Mouse (Mus musculus): Measurements from ENCODE around the gene Zfp683.

Zfp683 gene

DNA sequence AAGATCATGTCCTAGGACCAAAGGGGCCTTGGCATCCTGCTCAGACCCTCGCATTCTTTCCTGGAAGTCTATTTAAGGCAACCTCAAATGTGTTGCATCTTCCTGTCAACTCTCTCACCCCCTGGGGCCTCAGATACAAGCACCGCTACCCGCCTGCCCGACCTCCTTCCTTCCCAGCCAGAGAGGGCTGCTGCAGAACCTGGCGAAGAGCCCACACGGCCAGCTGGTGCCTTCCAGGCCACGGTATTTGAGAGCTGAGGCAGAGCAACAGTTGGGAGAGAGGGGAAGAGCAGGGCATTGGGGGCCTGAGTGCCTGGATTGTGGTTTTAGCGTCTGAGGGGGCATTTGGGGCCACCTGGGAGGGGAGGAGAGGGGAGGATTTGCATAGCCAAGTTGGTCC, 1.1 kb upstream of the Zfp683 start:
- no peak for DNase-seq (ENCODE audit: low spot score)

DNA sequence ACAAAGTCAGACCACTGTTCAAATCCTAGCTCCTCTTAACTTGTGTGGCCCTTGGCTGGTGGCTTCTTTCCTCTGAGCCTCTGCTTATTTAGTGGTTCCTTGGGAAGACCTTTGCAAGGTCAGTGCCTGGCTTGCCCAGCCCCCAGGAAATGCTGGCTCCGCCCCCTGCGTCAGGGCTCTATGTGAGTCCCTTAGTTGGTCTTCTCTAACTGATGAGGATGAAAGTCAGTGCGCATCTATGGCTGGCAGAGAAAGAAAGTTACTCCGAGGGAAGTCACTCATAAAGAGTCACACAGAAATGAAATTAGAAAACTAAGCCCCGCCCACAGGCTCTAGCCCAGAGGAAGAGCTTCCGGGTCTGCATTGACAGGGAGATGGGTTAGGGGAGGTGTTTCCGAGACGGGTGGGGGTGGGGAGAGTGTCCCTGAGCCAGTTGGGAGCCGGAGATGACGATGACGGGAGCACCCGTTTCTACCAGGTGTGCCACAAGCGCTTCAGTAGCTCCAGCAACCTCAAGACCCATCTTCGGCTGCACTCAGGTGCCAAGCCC, 4.6 kb downstream of the Zfp683 start:
- no peak for DNase-seq (ENCODE audit: low spot score)

DNA sequence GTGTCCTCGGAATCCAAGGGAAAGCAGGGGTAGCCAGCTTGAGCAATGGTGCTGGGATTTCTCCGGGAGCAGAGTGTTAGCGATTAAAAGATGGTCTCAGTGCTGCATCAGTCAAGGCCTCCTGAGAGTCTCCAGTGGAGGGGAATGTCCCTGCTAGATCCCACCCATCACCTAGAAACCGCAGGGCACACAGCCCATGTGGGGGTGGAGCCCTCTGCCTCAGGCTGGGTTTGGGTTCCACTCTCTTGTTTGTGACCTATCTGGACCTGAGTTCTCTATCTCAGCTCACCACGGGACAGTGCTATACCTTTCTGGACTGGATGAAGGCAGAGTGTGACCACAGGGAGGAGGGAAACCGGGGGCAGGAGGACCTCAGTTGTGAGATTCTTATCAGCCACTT, 5.3 kb downstream of the Zfp683 start:
- DNase-seq (ENCODE audit: low spot score) = no peak

DNA sequence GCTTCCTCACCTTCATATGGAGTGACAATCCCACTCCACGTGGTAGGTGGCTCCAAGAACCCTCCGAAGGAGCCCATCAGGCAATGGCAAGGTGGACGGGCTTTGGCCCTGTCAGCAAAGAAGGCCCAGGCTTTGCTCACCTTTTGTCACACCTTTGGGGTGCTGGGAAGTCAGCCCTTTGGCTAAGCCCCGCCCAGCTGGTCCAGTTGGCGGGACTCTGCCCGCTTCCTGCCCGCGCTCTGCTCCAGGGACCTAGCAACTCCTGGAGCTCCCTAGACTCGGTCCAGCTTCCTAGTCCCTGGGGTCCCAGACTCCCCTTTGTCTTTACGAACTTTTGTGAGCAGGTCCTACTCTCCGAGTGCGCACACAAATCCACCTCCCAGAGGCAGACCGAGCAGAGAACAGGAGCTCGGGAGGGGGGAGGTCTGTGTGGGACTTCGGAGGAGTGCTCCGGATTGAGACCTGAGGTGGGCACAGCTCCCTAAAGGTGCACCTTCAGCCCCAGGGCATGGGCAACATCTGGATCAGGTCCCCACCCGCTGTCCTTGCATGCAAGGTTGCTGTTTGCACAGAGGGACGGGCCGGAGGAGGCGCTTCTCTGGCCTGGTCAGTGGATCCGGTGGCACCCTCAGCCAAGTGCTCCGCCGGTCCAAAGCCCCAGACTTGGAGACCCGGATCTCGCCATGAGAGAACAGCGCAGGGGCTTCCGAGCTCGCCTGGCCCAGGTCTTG, 6.7 kb downstream of the Zfp683 start, which contains the start of gene Crybg2:
Crybg2 (plus strand) TSS at position 681 of the 731 bp plus-strand sequence.
- no peak for DNase-seq (ENCODE audit: low spot score)

DNA sequence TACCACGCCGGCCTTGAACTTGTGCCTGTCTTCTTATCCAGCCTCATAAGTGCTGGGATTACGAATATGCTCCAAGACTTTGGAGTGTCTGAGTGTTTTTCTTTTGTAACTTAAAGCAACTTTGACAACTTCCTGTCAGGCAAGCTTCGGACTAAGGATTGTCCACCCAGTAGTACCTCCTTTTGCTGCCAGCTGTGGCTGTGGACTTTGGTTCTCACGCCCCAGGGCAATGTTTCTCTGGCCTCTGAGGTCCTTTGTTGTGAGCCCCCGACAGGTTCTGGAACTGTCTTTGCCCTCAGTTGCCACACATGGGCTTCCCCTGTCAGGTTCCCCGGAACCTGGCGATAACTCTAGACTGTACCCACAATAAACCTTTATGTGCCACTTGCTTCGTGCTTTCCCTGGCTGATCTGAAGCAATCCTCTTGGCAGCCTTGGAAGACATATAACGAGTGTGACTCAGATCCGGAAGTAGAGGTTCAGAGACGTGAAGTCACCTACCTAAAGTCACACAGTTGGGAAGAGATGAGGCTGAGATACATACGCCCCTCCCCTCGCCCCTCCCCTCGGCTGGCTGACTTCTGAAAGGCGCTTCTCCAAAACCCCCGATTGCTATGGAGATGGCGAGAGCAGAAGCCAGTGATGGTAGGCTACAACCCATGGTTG, 7.7 kb downstream of the Zfp683 start:
- DNase-seq (ENCODE audit: low spot score) = no peak

DNA sequence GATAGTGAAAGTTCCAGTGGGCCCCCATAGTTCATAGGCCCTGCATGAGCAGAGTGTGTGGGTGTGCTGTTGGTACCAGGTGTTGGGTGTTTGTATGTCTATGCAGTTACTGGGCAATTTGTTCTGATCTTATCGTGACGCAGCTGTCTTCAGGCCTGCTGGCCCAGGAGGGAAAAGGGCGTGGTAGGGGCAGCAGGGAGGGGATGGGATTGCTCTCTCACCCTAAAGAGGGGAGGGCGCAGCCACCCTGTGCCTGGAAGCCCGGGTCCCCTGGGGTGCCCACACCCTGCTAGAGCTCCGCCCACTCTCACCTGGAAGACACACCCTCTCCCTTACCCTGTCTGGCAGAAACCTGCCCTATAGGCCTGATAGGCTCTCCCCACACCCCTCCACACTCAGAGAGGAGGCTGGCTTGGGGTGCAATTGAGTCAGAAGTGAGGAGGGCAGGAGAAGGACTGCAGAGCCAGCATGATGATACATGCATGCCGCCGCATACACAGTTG, 8.4 kb downstream of the Zfp683 start:
- no peak for DNase-seq (ENCODE audit: low spot score)

DNA sequence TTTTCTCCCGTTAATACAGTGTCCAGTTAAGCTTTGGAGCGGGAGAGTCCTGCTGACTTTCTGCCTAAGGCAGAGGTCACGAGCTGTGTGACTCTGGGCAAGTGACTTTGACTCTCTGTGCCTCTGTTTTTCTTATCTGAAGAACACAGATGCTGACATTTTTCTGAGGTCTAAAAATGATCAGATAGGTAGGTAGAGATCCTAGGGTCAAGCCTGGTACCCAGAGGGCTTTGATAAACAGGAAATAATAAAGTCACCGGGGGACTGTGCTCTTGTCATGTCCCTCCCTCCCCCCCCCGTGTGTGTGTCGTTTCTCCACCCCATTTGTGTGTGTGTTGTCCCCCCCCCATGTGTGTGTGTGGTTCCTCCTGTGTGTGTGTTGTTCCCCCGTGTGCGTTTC, 8.9 kb downstream of the Zfp683 start:
- no peak for DNase-seq (ENCODE audit: low spot score)

DNA sequence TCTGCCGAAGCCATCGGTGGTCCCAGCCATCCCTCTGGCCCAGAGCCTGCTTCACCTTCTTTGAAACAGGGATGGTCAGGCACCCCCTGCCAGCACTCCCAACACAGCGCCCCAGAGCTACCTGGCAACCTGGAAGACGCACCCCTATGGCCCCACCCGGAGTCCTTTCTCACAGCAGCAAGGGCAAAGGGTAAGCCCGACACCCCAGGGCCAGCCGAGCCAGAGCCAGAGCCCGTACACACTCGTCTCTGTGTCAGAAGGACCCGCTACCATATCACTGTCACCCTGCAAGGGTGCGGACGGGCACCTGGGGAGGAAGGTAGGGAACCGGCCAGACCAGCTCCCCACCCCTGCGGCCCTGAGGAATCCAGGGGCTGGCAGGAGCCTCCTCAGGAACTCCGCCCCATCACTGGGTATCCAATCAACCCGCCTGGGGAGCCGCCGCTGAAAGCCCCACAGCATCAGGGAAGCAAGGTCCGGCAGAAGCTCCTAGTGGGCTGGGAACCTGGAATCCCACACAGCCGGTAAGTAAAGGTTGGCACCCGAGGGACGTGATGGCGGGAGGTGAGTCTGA, 11.9 kb downstream of the Zfp683 start:
- no peak for DNase-seq (ENCODE audit: low spot score)

DNA sequence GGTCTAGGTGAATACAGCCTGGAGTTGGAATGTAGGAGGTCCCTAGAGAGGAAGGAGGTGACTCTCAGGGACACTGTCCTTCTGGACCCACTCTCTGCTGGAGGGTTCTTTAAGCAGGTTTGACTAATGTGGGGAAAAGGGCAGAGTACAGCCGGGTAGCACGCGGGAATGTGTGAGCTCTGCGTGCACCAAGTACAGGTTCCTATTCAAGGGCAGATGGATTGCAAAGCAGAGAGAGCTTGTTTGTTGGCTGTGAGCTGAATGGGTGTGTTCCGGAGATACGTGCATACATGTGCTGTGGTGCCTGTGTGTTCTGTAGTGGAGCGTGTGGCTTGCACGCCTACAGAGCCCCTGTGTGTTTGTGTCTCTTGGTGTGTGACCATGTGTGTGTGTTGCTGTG, 13.7 kb downstream of the Zfp683 start:
- DNase-seq (ENCODE audit: low spot score) = no peak

DNA sequence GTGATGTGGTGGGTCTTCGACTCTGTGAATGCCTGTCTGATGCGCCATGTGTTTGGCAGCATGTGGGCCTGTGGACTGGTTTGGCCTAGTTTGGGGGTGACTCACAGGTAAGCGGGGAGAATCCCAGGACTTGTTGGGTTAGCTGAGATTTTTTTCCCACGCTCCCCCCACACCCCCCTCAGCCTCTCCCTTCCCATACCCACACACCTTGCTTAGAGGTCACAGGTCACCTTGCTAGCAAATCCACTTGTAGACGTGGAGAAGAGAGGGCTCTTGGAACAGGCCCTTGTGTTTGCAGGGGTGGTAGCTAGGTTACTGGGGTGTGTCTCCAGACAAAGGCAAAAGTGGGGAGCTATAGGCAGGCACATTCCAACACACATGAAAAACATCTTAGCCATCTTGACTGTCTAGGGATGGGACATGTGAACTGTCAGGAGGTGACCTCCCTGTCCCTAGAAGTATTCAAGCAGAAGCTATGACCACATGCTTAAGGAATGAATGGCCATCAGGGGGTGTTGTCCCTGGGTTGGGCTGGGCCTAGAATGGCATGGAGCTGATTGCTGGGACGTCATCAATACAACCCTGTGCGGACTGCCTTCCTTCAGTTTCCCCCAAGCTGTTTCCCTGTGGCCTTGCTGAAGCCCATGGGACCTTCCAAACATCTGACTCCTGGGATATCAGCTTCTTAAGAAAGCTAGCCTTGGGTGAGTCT, 14.4 kb downstream of the Zfp683 start:
- no peak for DNase-seq (ENCODE audit: low spot score)

DNA sequence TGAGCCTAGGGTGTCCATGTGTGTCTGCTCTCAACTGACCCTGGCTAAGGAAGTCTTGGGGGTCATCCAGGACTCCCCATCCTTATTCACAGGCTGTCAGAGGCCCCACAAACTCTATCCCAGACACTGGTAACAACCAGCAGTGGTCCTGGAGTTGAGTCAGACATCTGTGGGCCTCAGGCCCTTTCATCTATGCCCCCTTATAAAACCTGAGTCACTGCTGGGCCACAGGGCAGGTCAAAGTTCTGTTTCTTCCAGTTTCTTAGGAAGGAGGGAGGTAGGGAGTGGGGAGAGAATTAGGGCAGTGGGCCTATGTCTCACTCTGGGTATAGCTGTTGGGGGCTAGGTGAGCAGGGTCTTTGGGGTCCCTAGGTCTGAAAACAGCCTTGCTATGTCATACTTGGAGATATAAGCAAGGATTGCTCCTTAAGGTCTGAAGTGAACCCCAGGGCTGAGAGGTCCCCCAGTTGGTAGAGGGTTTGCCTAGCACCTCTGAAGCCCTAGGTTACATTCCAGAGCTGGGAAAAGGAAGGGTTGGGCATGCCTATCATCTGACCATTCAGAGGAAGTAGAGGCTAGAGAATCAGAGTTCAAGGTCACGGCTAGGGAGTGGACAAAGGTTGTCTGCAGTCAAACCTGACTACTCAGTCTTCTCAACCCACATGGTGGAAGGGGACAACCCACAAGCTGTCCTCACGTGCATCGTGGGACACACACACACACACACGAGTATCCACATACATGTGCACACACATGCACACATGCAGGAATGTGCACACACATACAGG, 15.3 kb downstream of the Zfp683 start:
- DNase-seq (ENCODE audit: low spot score) = no peak

DNA sequence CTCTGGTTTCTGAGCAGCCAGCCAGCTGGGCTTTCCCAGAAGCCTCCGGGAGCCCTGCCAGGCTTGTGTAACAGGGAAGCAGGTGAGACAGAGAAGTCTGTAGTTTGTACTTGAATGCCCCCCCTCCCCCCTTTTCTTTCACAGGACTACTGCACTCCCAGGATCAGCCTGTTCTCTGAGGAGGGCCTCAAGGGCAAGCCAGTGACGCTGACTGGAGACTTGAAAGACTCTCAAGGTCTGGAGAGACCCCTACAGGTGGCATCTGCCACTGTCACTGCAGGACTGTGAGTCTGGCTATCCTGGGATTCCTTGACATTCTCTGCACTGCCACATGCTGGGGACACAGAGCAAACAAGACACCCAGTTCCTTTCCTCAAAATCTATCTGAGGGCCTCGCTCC, 25.1 kb downstream of the Zfp683 start:
- peak; percentile 76 for DNase-seq (ENCODE audit: low spot score)

DNA sequence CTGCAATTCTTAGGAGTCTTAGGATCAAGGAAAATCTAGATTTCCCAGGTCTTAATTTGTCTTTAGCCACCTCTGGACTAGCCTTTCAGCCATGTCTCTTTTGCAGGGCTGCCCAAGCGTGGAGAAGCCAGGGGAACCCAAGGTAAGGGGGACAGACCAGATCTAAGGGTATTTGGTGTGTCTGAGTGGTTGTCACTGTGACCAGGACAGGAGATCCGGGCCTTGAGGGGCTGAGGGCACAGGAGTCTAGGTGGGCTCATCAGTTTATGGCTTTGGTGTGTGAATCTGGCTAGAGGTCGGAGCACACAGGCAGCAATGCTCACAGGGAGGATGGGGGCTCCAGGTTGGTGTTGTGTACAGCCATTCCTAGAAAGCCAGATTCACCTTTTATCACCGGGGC, 27.0 kb downstream of the Zfp683 start:
- DNase-seq (ENCODE audit: low spot score) = no peak

DNA sequence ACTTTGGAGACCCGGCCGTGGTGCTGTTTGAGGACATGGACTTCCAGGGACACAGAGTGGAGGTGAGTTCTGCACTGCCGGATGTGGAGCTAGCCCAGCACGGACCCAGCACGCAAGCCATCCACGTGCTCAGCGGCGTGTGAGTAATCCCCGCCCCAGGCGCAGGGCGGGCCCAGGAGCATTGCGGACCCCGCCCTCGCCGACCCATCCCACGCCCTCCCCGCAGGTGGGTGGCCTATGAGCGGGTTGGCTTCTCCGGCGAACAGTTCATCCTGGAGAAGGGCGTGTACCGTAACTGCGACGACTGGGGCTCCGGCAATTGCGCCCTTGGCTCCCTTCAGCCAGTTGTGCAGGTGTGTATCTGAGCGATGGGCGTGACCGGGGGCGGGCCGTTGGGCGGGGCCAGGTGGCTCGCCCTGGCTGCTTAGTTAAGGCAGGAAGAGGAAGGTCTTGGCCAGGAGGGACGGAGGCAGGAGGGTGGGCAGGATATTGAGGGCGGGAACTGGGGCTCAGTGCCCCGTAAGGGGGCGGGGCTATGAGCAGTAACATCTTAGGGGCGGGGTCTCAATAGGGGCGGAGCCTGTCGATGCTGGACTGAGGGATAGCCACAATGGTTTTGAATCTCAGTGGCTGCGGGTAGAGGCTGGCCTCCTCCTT, 28.2 kb downstream of the Zfp683 start:
- DNase-seq (ENCODE audit: low spot score) = peak; percentile 75

DNA sequence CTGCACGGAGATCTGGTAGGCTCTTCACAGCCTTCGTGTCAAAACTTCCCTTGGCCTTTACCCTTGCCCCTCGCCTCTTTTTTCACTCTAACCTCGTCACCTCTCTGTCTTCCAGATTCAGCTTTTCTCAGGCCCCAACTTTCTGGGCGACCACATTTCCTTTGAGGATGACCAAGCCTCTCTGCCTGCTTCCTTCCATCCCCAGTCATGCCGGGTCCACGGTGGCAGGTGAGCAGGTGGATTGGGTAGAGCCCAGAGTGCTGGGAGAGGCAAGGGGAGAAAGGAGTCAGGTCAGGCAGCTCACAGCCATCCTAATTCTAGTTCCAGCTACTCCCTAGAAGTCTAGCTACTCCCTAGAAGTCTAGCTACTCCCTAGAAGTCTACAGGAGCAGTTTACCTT, 28.8 kb downstream of the Zfp683 start:
- no peak for DNase-seq (ENCODE audit: low spot score)

DNA sequence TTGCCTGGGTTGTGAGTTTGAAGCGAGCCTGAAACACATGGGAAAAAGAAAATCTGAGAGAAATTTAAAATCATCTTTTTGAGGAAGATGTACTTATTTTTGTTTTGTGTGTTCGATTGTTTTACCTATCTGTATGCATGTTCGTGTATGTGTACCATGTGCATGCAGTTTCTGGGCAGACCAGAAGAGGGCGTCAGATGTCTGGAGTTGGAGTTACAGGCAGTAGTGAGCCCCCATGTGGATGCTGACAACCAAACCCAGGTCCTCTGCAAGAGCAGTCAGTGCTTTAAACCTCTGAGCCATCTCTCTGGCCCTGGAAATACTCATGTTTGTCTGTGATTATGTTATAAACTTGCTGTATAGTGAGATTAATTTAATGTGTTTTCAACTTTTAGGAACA, 31.4 kb downstream of the Zfp683 start:
- DNase-seq (ENCODE audit: low spot score) = no peak

DNA sequence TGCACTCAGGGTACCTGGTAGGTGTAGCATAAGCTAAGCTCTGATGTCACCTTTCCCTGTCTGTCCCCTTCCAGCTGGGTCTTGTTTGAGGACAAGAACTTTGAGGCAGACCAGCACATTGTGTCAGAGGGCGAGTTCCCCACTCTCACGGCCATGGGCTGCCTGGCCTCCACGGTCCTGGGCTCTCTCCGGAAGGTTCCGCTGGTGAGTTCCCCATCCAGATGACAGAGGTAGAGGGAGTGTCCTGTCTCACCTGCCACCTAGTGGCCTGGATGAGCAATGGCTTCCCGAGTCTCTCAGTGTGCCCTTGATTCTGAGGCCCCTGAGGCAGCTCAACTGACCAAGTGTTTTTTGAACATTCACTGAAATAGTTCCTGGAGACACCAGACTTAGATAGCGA, 33.8 kb downstream of the Zfp683 start:
- peak; percentile 78 for DNase-seq (ENCODE audit: low spot score)

DNA sequence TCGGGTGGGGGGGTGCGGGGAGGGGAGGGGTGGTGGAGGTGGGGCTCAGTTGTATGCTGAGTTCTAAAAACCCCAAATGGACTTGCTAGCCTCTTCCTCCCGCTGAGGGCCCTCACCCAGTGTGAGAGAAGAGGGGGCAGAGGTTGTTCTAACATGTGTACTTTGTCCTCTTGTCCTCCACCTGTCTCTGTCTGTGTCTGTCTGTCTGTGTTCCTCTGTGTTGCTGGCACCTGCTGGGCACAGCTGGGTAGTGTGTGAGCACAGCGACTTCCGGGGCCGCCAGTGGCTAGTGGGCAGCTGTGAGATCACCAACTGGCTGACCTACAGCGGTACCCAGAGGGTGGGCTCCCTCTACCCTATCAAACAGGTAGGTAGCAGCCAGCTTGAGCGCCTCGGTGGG, 35.4 kb downstream of the Zfp683 start:
- DNase-seq (ENCODE audit: low spot score) = no peak

DNA sequence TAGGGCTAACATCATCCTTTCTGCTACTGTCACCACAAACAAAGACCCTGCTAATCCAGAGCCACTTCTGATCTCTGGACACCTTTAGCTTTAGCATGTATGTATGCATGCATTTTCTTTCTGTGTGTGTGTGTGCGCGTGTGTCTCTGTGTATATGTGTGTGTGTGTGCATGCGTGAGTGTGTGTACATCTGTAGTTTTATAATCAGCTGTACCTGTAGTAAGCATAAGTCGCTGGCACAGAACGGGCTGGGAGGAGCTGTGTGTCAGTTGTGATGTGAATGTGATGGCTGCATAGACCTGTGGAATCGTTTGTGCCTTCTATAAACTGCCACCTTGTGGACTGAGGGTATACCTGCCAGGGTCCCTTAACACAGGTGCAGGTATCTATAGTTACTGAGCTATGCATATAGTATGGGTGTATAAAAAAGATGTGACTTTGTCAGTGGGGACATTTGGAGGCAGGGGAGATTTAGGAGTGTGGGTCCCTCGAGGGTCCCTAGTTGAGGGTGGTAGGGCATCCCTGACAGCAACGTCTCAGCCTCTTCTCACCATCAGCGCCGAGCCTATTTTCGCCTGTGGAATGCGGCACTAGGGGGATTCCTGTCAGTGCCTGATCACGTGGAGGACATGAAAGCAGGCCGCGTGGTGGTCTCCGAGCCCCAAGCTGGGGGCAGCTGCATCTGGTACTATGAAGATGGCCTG, 37.0 kb downstream of the Zfp683 start:
- no peak for DNase-seq (ENCODE audit: low spot score)

DNA sequence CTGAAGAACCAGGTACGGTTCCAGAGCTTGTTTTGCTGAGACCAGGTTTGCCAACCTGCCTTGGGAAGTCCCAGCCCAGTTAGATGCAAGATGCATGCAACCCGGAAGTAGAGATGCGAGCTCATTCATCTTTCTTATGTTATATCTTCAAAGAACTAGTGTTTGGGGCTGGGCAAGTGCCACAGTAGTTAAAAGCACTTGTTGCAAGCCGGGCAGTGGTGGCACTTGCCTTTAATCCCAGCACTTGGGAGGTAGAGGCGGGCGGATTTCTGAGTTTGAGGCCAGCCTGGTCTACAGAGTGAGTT, 37.5 kb downstream of the Zfp683 start:
- no peak for DNase-seq (ENCODE audit: low spot score)
